Mouse (Mus musculus) CH12.LX (cell line): ENCODE results near the gene Grap.
"Not testable (repeated sequence)": the region's sequence is repeated elsewhere in the genome, so short reads cannot be mapped to it uniquely, and the experiment has no call there.

Experiments
- CTCF ChIP-seq, 2 experiments: IDR thresholded peaks in 1 of 2; conservative IDR thresholded peaks in 1 of 2; 2 replicates each; pipeline ENCODE4 v1.5.1; 2011 to 2012; ENCODE audit warnings: low read depth in 2 of 2, low read length in 2 of 2, improper control_type of control experiment in 1 of 2, inconsistent platforms in 1 of 2, mild to moderate bottlenecking in 1 of 2, moderate library complexity in 1 of 2
- ETS1 ChIP-seq: conservative IDR thresholded peaks from 2 replicates; pipeline ENCODE4 v1.6.1; 2012; ENCODE audit warnings: low read depth, mild to moderate bottlenecking, inconsistent platforms, low read length, improper control_type of control experiment, moderate library complexity
- POLR2AphosphoS2 ChIP-seq: IDR thresholded peaks from 2 replicates; pipeline ENCODE4 v1.6.1; 2011; ENCODE audit warnings: low read depth, low read length, improper control_type of control experiment

- not testable (repeated sequence) for TF ChIP-seq ETS1; CTCF (conservative IDR thresholded peaks at IDR 0.05 in 1 of 2, IDR thresholded peaks at IDR 0.05 in 1 of 2; ENCODE audit: low read depth in 2 of 2, low read length in 2 of 2); POLR2AphosphoS2
Observed at GRCm38 (mm10) chr11:61640585-61640984, 12.5 kb upstream of the Grap start.
